Mouse (Mus musculus) embryonic fibroblast, embryonic 13.5 days (primary cell): Measurements from ENCODE around the gene Irak4. TPM values are rescaled to one million over a fixed set of nuclear protein-coding genes. Genes with fewer than 3 reads are reported as not detected.

Experiments used
- H3K27ac ChIP-seq: 2 replicates; pipeline ENCODE4 v1.5.1; 2012; ENCODE audit warnings: low read length, control low read depth, inconsistent platforms; ENCODE audit not compliant: insufficient read depth
- H3K4me1 ChIP-seq: 2 replicates; pipeline ENCODE4 v1.6.1; 2011; ENCODE audit warnings: low read length; ENCODE audit not compliant: control insufficient read depth, insufficient read depth
- H3K4me3 ChIP-seq: 2 replicates; pipeline ENCODE4 v1.5.1; 2011; ENCODE audit warnings: mild to moderate bottlenecking, control low read depth, low read length; ENCODE audit not compliant: insufficient read depth
- CTCF ChIP-seq: IDR thresholded peaks from 2 replicates; pipeline ENCODE4 v1.5.1; 2011; ENCODE audit warnings: mild to moderate bottlenecking, control low read depth, low read length, moderate library complexity, borderline replicate concordance; ENCODE audit not compliant: insufficient read depth
- POLR2A ChIP-seq: IDR thresholded peaks from 2 replicates; pipeline ENCODE4 v1.6.1; 2011; ENCODE audit warnings: low read depth, mild to moderate bottlenecking, control low read depth, low read length, moderate library complexity
- polyA plus RNA-seq: library from polyadenylated mRNA; stranded (reverse); fragments of >200 nt; gene quantifications from 2 replicates; pipeline ENCODE4 v1.2.4, GENCODE M21; 2011; ENCODE audit warnings: low read depth; ENCODE audit not compliant: missing spikeins, insufficient read length

Irak4 gene
- polyA plus RNA-seq, 1 experiment: 9.2 TPM

DNA sequence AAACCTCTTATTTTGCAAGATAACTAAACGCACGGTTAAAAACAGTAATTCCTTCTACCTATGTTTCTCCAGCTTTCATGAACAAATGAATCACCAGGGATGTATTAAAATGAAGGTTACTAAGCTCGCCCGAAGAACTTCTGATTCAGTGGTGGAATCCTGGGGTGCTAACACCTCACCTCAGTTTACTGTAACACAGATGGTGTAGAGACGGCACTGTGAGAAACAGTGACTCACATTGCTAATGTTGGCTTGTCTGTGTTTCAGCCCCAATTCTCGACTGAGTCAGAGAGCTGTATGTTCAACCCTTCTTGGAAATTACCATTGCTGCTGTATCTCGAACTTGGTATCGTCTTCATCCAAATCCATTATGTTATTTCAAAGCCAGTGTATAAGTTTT is 64.3 kb downstream of the Irak4 start:
- Histone ChIP-seq H3K27ac (no peak overlapping the region), H3K4me3 (no peak overlapping the region), H3K4me1 (no peaks in the 10 kb centered on the region)
- no peak for TF ChIP-seq POLR2A
- no peak for TF ChIP-seq CTCF

- Histone ChIP-seq H3K4me1 (no peaks in the 10 kb centered on the region; the same call in 1 of the 2 replicates), H3K4me3 (no peak overlapping the region), H3K27ac (no peak overlapping the region)
- no peak for TF ChIP-seq CTCF
Observed at GRCm38 (mm10) chr15:94616036-94616435, 72.6 kb downstream of the Irak4 start.

DNA sequence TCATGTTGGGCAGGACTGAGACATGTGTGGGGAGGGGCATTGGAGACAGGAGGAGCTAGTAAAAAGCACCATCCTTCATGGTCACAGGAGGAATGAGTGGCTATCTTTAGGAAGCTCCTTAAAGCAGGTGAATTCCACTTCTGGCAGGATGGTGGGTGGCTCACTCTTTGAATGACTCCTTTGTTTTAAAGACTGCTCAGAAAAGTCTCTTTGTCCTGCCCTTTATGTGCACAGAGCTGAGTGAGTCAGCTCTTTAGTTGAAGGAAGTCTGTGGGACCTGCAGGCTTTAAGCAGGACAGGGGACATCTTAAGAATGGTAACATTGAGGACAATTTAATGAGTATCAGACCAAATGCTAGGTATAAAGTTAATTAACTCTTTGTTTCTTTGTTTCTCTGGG is 77.5 kb downstream of the Irak4 start:
- no peak for TF ChIP-seq CTCF
- no peak for TF ChIP-seq POLR2A

GRCm38 (mm10) chr15:94628463-94628829 is 85.0 kb downstream of the Irak4 start:
- no peaks in the 10 kb centered on the region for H3K4me1 ChIP-seq
- H3K27ac ChIP-seq: no peak overlapping the region
- TF ChIP-seq POLR2A: no peak
- no peak for TF ChIP-seq CTCF
- peak overlapping the region; percentile 39 for H3K4me3 ChIP-seq

More for the DNA sequence above, 77.5 kb downstream of the Irak4 start:
- no peak overlapping the region for H3K27ac ChIP-seq
- no peak overlapping the region for H3K4me3 ChIP-seq
- no peaks in the 10 kb centered on the region; the same call in 1 of the 2 replicates for H3K4me1 ChIP-seq

- Histone ChIP-seq H3K27ac (no peak within 1 kb of the TSS), H3K4me1 (no peaks in the 10 kb centered on the region), H3K4me3 (peak within 1 kb of the TSS; percentile 39)
- TF ChIP-seq CTCF (no peak), POLR2A (no peak)
Observed at GRCm38 (mm10) chr15:94628830-94629601, 85.6 kb downstream of the Irak4 start, which contains the start of gene Tmem117. TSS of gene Tmem117 (plus strand) at chr15:94629232.

DNA sequence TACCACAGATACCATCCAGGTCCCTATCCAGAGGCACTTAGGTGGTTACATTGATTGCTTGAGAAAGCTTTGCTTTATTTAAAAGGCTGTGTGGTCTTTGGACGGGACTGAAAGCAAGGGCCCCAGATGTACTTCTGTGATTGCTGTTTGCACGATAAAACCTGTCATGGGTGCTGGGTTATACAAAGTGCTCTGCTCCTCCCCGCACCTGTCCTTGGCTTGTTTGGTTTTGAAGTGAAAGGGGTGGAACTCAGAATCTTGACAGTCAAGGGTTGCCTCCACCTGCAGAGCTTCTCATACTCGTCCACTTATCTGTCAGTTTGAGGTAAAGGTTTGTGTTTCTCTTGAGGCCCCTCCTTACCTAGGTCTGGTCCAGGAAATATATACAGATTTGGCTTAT is 87.1 kb downstream of the Irak4 start:
- Histone ChIP-seq H3K4me1 (no peaks in the 10 kb centered on the region), H3K4me3 (no peak overlapping the region), H3K27ac (no peak overlapping the region)
- no peak for TF ChIP-seq POLR2A
- TF ChIP-seq CTCF: no peak

Other genes with a start within 250 kb of the Irak4 start
- gene Adamts20, start 78.2 kb upstream of the Irak4 start, polyA plus RNA-seq: 0.12 and 0.91 TPM in 2 replicates
- gene Pus7l, start 96 bp upstream of the Irak4 start, polyA plus RNA-seq: 5.0 and 6.6 TPM in 2 replicates
- 197 and 210 TPM in 2 replicates for gene Twf1, start 46.2 kb downstream of the Irak4 start, polyA plus RNA-seq
- gene Tmem117, start 85.6 kb downstream of the Irak4 start, polyA plus RNA-seq: 2.0 and 2.7 TPM in 2 replicates